Mouse (Mus musculus) limb, embryonic 15.5 days (tissue): ENCODE results near the gene Mybpc3. TPM values are rescaled to one million over a fixed set of nuclear protein-coding genes. Genes with fewer than 3 reads are reported as not detected.

Experiments
- ATAC-seq: fragments of 200-750 bp; cut with Nextera tagmentation; 2 replicates; pipeline ENCODE4 v1.8.0; 2017; ENCODE audit warnings: low read depth, moderate TSS enrichment; ENCODE audit not compliant: insufficient number of reproducible peaks, low FRiP score, low TSS enrichment
- H3K27ac ChIP-seq: fragments of 300-500 bp; sonication (generic); 2 replicates; pipeline ENCODE4 v1.5.1; 2015; ENCODE audit warnings: moderate library complexity, mild to moderate bottlenecking, inconsistent platforms
- H3K27me3 ChIP-seq: fragments of 300-500 bp; sonication (generic); 2 replicates; pipeline ENCODE4 v1.6.1; 2015; ENCODE audit warnings: inconsistent platforms
- H3K36me3 ChIP-seq: fragments of 300-500 bp; sonication (generic); 2 replicates; pipeline ENCODE4 v1.6.1; 2015; ENCODE audit warnings: inconsistent platforms
- H3K4me1 ChIP-seq: fragments of 300-500 bp; sonication (generic); 2 replicates; pipeline ENCODE4 v1.6.1; 2015; ENCODE audit warnings: inconsistent platforms
- H3K4me2 ChIP-seq: fragments of 300-500 bp; sonication (generic); 2 replicates; pipeline ENCODE4 v1.6.1; 2015; ENCODE audit warnings: mild to moderate bottlenecking, inconsistent platforms
- H3K4me3 ChIP-seq: fragments of 300-500 bp; sonication (generic); 2 replicates; pipeline ENCODE4 v1.5.1; 2015; ENCODE audit warnings: mild to moderate bottlenecking, inconsistent platforms
- H3K9ac ChIP-seq: fragments of 300-500 bp; sonication (generic); 2 replicates; pipeline ENCODE4 v1.6.1; 2015; ENCODE audit warnings: inconsistent platforms
- H3K9me3 ChIP-seq: fragments of 300-500 bp; sonication (generic); 2 replicates; pipeline ENCODE4 v1.6.1; 2016; ENCODE audit warnings: inconsistent platforms
- WGBS: fragments of 180-500 bp; shearing (Covaris S2); methylation state at CpG from one replicate; pipeline ENCODE4 v1.1.7; 2015; 5-methylcytosine and 5-hydroxymethylcytosine counted together
- polyA plus RNA-seq: library from polyadenylated mRNA; unstranded; fragments of >200 nt; fragmentation: Nextera tagmentation; extraction: Ambion mirVana; gene quantifications from 2 replicates; pipeline ENCODE4 v1.2.1, GENCODE M21; 2015

Mybpc3 gene
- polyA plus RNA-seq, 1 experiment from 2014 or later = 0.09 TPM

DNA sequence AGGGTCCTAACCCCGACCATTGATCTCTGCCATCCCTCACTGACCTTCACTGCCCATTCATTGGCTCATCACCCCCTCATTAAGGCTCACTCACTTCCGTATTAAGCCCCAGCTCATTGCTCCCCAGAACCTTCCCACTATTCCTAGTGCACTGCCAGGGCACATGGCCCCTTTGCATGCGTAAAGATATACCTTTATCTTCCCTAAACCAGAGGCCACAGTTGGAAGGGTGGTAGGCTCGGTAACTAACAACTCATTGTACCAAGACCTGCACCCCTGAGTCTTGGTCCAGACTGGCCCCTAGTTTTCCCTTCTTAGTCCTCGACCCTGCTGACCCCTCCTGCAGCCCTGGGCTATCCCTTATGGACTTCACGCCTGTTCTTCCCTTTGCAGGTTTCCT, 4.1 kb upstream of the Mybpc3 start:
- H3K27me3 ChIP-seq = peaks cover 6% of the 10 kb centered on the region; the same call in 1 of the 2 replicates
- no peak overlapping the region for H3K27ac ChIP-seq
- no peaks in the 10 kb centered on the region for H3K9me3 ChIP-seq
- H3K4me1 ChIP-seq = peaks cover 11% of the 10 kb centered on the region
- 74% methylated on average over 6 of the region's 6 CpGs for WGBS
- ATAC-seq = no peak
- no peak overlapping the region for H3K4me2 ChIP-seq
- no peaks in the 10 kb centered on the region for H3K36me3 ChIP-seq
- H3K4me3 ChIP-seq = no peak overlapping the region
- H3K9ac ChIP-seq = no peak overlapping the region

DNA sequence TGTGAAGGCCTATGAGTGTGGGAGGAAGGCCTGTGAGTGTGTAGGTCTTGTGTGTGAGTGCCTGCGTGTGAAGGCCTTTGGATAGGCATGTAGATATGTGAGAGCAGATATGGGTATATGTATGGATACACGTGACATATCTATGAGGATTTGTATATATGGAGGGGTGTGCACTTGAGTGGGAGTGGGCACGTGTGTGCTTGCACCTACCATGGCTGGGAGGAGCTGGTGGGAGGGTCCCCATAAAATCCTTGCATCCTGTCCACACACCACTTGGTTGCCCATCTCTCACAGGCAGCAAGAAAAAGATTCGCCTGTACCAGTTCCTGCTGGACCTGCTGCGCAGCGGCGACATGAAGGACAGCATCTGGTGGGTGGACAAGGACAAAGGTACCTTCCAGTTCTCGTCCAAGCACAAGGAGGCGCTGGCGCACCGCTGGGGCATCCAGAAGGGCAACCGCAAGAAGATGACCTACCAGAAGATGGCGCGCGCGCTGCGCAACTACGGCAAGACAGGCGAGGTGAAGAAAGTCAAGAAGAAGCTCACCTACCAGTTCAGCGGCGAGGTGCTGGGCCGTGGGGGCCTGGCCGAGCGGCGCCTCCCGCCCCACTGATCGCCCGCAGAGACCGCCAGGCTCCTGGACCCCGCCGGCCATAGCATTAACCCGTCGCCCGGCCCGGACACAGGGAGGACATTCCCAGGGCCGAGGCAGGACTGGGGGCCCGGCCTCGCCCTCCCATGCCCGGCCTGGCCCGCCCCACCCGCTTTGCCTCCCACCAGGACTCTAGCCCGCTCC, 3.0 kb upstream of the Mybpc3 start:
- Histone ChIP-seq H3K9ac (peak overlapping the region; percentile 44), H3K4me2 (peak overlapping the region; percentile 92), H3K27ac (no peak overlapping the region), H3K4me1 (peaks cover 11% of the 10 kb centered on the region), H3K9me3 (no peaks in the 10 kb centered on the region), H3K4me3 (peak overlapping the region; percentile 44), H3K36me3 (no peaks in the 10 kb centered on the region), H3K27me3 (peaks cover 6% of the 10 kb centered on the region; the same call in 1 of the 2 replicates)
- 6% methylated on average over 41 of the region's 42 CpGs for WGBS
- ATAC-seq = no peak; the same call in 1 of the 2 replicates

DNA sequence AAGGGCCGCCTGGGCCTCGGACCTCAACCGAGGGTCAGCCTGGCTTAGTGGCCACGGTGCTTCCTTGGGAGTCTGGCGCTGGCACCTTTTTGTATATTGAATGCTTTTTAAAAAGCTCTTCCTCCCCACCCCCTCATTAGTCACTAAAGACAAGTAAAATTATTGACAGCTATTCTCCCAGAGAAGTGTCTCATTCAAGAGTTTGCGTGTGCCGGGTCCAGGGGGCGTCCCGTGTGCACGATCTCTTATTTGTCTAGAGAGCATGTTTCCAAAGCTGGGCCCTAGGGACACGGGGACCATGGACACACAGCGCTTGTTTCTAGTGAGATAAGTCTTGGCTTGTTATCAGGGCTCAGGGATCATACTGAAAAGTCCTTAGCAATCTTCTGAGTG, 2.4 kb upstream of the Mybpc3 start:
- no peaks in the 10 kb centered on the region for H3K9me3 ChIP-seq
- peak overlapping the region; percentile 44 for H3K9ac ChIP-seq
- peak overlapping the region; percentile 44 for H3K4me3 ChIP-seq
- peak overlapping the region; percentile 92 for H3K4me2 ChIP-seq
- H3K27ac ChIP-seq = no peak overlapping the region
- peaks cover 6% of the 10 kb centered on the region; the same call in 1 of the 2 replicates for H3K27me3 ChIP-seq
- no peaks in the 10 kb centered on the region for H3K36me3 ChIP-seq
- H3K4me1 ChIP-seq = peaks cover 11% of the 10 kb centered on the region
- no peak for ATAC-seq
- 33% methylated on average over 12 of the region's 12 CpGs for WGBS

DNA sequence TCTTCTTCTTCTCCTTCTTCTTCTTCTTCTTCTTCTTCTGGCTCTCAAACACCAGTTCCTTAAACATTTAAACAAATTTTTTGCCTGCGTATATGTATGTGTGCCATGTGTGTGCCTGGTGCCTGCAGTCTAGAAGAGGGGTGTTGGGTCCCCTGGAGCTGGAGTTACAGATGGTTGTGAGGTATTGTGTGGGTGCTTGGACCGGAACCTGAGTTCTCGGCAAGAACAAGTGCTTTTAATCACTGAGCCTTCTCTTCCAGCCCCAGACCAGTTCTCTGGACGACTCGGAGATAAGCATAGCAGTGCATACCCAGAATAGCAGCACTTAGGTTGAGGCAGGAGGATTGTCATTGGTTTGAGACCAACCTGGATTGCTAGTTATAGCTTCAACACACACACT, 1.1 kb upstream of the Mybpc3 start:
- no peak overlapping the region for H3K4me2 ChIP-seq
- whole genome bisulfite sequencing = 80% methylated on average over 5 of the region's 5 CpGs
- H3K27me3 ChIP-seq = peaks cover 6% of the 10 kb centered on the region; the same call in 1 of the 2 replicates
- H3K4me3 ChIP-seq = no peak overlapping the region
- H3K4me1 ChIP-seq = peaks cover 11% of the 10 kb centered on the region
- no peaks in the 10 kb centered on the region for H3K9me3 ChIP-seq
- no peak overlapping the region for H3K9ac ChIP-seq
- no peak for ATAC-seq
- H3K27ac ChIP-seq = no peak overlapping the region
- no peaks in the 10 kb centered on the region for H3K36me3 ChIP-seq

DNA sequence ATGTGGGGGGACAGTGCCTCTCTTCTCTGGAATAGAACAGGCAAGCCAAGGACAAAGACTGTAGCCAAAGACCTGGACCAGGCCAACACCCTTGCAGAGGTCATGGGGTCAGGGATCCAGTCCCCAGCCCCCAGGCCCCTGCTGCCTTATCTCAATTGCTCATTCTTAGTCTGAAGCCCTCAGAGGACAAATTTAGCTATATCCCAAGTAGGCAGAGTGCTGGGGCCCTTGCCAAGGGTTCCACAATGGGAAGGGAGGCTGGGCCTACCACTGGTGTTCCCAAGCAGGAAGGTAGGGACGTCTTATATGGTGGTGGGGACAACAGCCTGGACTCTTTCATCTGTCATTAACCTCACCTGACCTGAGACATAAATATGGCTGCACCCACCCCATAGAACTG, 703 bp downstream of the Mybpc3 start:
- Histone ChIP-seq H3K27me3 (peaks cover 6% of the 10 kb centered on the region; the same call in 1 of the 2 replicates), H3K4me2 (no peak overlapping the region), H3K9me3 (no peaks in the 10 kb centered on the region), H3K36me3 (no peaks in the 10 kb centered on the region), H3K4me3 (no peak overlapping the region), H3K4me1 (peaks cover 5% of the 10 kb centered on the region), H3K27ac (no peak overlapping the region), H3K9ac (no peak overlapping the region)
- no peak for ATAC-seq
- 37% methylated on average over 1 of the region's 1 CpGs for WGBS

DNA sequence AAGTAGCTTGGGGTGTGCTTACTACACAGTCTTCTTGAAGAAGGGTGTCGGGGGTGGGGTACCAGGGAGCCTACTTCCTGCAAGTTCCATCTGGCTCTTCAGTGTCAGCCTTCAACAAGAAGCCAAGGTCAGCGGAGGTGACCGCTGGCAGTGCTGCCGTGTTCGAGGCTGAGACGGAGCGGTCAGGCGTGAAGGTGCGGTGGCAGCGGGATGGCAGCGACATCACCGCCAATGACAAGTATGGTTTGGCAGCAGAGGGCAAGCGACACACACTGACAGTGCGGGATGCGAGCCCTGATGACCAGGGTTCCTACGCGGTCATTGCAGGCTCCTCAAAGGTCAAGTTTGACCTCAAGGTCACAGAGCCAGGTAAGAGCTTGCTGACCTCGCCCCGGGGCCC, 1.1 kb downstream of the Mybpc3 start:
- H3K36me3 ChIP-seq = no peaks in the 10 kb centered on the region
- no peak overlapping the region for H3K27ac ChIP-seq
- no peak overlapping the region for H3K4me3 ChIP-seq
- no peaks in the 10 kb centered on the region for H3K9me3 ChIP-seq
- peaks cover 6% of the 10 kb centered on the region; the same call in 1 of the 2 replicates for H3K27me3 ChIP-seq
- no peak overlapping the region for H3K4me2 ChIP-seq
- WGBS = 90% methylated on average over 19 of the region's 19 CpGs
- H3K9ac ChIP-seq = no peak overlapping the region
- H3K4me1 ChIP-seq = peaks cover 5% of the 10 kb centered on the region
- no peak for ATAC-seq

DNA sequence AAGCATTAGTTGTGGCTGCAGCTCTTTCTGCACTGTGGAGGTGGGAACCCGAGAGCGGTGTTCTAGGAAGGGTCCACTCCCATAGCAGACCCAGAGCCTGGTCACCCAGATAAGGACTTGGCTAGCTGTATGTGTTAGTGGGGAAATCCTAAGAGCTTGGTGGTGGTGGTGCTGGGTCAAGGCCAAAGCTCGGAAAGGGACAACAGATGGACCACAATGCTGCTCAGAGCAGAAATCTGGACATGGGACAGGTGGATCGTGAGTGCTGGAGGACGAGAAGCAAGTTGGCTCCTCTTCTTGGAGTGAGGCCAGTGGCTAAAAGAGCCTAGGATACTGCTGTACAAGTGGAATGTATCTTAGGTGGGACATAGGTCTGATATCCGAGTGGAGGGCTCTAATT, 1.6 kb downstream of the Mybpc3 start:
- WGBS = 79% methylated on average over 6 of the region's 6 CpGs

DNA sequence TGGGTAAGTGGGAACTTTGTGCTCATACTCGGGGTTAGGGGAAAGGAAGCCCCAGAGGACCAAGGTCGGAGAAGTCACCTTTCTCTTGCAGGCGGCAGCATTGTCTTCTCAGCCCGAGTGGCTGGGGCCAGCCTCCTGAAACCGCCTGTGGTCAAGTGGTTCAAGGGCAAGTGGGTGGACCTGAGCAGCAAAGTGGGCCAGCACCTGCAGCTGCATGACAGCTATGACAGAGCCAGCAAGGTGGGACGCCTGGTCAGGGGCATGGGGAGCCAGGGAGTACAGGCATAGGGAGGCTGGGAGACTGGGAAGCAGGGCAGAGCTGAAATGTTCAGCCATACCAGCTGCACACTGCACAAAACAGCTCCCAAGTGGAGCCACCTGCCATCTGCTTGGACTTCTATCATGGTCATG, 2.3 kb downstream of the Mybpc3 start:
- 79% methylated on average over 6 of the region's 6 CpGs for WGBS
- no peaks in the 10 kb centered on the region for H3K9me3 ChIP-seq

More for the DNA sequence above, 1.6 kb downstream of the Mybpc3 start:
- no peak overlapping the region for H3K4me2 ChIP-seq
- no peaks in the 10 kb centered on the region for H3K9me3 ChIP-seq
- ATAC-seq = no peak
- H3K36me3 ChIP-seq = no peaks in the 10 kb centered on the region
- no peak overlapping the region for H3K27ac ChIP-seq
- H3K4me1 ChIP-seq = peaks cover 5% of the 10 kb centered on the region
- peaks cover 6% of the 10 kb centered on the region; the same call in 1 of the 2 replicates for H3K27me3 ChIP-seq
- H3K9ac ChIP-seq = no peak overlapping the region
- H3K4me3 ChIP-seq = no peak overlapping the region

DNA sequence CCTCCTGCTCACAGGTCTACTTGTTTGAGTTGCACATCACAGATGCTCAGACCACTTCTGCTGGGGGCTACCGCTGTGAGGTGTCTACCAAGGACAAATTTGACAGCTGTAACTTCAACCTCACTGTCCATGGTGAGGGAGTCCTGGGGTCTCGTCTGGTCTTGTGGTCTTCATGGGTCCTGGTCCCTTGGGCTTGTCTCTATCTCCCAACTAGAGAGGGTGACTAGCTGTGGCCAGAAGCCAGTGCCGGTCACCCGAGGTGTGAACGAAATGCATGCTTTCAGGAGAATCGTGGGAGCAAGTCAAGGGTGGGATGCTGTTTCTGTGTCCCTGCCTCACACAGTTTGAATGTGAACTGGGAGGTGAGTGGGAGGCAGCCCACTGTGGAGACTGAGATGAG, 3.1 kb downstream of the Mybpc3 start:
- Histone ChIP-seq H3K27ac (no peak overlapping the region), H3K4me3 (no peak overlapping the region), H3K36me3 (no peaks in the 10 kb centered on the region), H3K9ac (no peak overlapping the region), H3K27me3 (peaks cover 2% of the 10 kb centered on the region; the same call in 1 of the 2 replicates), H3K4me1 (no peaks in the 10 kb centered on the region), H3K4me2 (no peak overlapping the region), H3K9me3 (no peaks in the 10 kb centered on the region)
- 75% methylated on average over 6 of the region's 6 CpGs for WGBS
- no peak for ATAC-seq

More for the DNA sequence above, 2.3 kb downstream of the Mybpc3 start:
- peaks cover 2% of the 10 kb centered on the region for H3K4me1 ChIP-seq
- ATAC-seq = no peak
- no peaks in the 10 kb centered on the region for H3K36me3 ChIP-seq
- no peak overlapping the region for H3K9ac ChIP-seq
- H3K4me3 ChIP-seq = no peak overlapping the region
- no peak overlapping the region for H3K4me2 ChIP-seq
- no peak overlapping the region for H3K27ac ChIP-seq
- H3K27me3 ChIP-seq = peaks cover 6% of the 10 kb centered on the region; the same call in 1 of the 2 replicates

DNA sequence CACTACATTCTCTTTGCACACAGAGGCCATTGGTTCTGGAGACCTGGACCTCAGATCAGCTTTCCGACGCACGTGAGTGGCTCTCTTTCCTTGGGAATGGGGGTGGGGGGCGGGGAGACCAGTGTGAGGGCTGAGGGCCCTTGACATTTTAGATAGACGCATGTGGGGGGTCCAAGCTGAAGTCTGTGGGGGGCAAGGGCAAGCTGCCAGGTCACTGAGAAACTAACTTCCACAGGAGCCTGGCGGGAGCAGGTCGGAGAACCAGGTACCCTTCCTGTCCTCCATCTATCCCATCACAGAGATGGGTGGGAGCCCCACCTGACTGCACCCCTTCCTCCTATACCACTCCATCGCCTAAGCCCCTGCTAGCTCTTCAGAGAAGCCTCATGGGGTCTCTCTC, 3.6 kb downstream of the Mybpc3 start:
- H3K9ac ChIP-seq = no peak overlapping the region
- H3K27me3 ChIP-seq = no peaks in the 10 kb centered on the region; the same call in 1 of the 2 replicates
- no peak overlapping the region for H3K4me2 ChIP-seq
- no peak overlapping the region for H3K27ac ChIP-seq
- no peaks in the 10 kb centered on the region for H3K36me3 ChIP-seq
- H3K9me3 ChIP-seq = no peaks in the 10 kb centered on the region
- ATAC-seq = no peak
- H3K4me1 ChIP-seq = no peaks in the 10 kb centered on the region
- H3K4me3 ChIP-seq = no peak overlapping the region
- WGBS = 57% methylated on average over 8 of the region's 8 CpGs

DNA sequence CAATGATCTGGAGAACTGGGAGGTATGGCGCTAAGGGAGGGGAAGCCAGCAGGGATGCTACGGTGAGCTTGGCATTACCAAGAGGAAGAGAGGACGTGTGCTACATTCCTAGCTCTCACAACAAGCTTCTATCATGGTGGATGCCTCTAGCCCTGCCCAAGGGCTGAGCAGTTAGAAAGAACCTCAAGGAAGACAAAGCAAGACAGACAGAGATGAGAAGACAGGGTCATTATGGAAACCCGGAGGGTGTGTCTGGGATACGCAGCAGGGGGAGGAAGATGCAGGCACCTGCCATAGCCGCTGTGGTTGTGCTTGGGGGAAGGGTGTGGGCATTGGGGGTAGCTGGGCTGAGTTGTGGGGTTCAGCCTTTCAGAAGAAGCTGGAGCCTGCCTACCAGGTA, 5.6 kb downstream of the Mybpc3 start:
- Histone ChIP-seq H3K4me2 (no peak overlapping the region), H3K27me3 (no peaks in the 10 kb centered on the region; the same call in 1 of the 2 replicates), H3K9me3 (no peaks in the 10 kb centered on the region), H3K4me3 (no peak overlapping the region), H3K27ac (no peak overlapping the region), H3K9ac (no peak overlapping the region), H3K36me3 (no peaks in the 10 kb centered on the region), H3K4me1 (no peaks in the 10 kb centered on the region)
- WGBS = 76% methylated on average over 6 of the region's 6 CpGs
- no peak for ATAC-seq

DNA sequence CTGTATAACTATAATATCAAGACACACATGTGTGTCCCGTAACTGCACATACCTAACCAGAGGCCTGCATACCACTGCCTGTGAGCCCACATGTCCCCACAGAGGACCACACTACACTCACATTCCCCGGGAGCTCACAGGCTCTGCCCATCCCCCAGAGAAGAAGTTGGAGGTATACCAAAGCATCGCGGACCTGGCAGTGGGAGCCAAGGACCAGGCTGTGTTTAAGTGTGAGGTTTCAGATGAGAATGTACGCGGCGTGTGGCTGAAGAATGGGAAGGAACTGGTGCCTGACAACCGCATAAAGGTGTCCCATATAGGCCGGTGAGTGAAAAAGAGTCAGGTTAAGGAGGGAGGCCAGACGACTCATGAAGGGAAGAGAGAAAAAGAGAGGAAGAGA, 7.2 kb downstream of the Mybpc3 start:
- 80% methylated on average over 10 of the region's 10 CpGs for WGBS
- ATAC-seq = no peak

More for the DNA sequence above, 7.2 kb downstream of the Mybpc3 start:
- Histone ChIP-seq H3K27ac (no peak overlapping the region), H3K4me1 (no peaks in the 10 kb centered on the region), H3K36me3 (no peaks in the 10 kb centered on the region), H3K27me3 (no peaks in the 10 kb centered on the region; the same call in 1 of the 2 replicates), H3K9ac (no peak overlapping the region), H3K4me2 (no peak overlapping the region), H3K9me3 (no peaks in the 10 kb centered on the region), H3K4me3 (no peak overlapping the region)
